Mouse (Mus musculus) intestine, postnatal 0 days (tissue): ENCODE data around the gene Tgfbr3. TPM values are rescaled to one million over a fixed set of nuclear protein-coding genes. Genes with fewer than 3 reads are reported as not detected.

Source experiments
- ATAC-seq: fragments of 200-750 bp; cut with Nextera tagmentation; 2 replicates; pipeline ENCODE4 v1.8.0; 2017; ENCODE audit warnings: mild to moderate bottlenecking, moderate TSS enrichment, moderate library complexity
- H3K27ac ChIP-seq: fragments of 300-500 bp; sonication (generic); 2 replicates; pipeline ENCODE4 v1.5.1; 2014; ENCODE audit warnings: mild to moderate bottlenecking, low read depth, low read length, moderate library complexity
- H3K27me3 ChIP-seq: fragments of 300-500 bp; sonication (generic); replicated peaks from 2 replicates; pipeline ENCODE4 v1.6.1; 2014; ENCODE audit warnings: low read length, mixed read lengths; ENCODE audit not compliant: control insufficient read depth, insufficient read depth
- H3K36me3 ChIP-seq: fragments of 300-500 bp; sonication (generic); 2 replicates; pipeline ENCODE4 v1.6.1; 2014; ENCODE audit warnings: mild to moderate bottlenecking, moderate library complexity; ENCODE audit not compliant: control insufficient read depth, insufficient read depth
- H3K4me1 ChIP-seq: fragments of 300-500 bp; sonication (generic); replicated peaks from 2 replicates; pipeline ENCODE4 v1.6.1; 2014; ENCODE audit warnings: antibody characterized with exemption, low read length, mixed read lengths; ENCODE audit not compliant: control insufficient read depth, insufficient read depth
- H3K4me2 ChIP-seq: fragments of 300-500 bp; sonication (generic); replicated peaks from 2 replicates; pipeline ENCODE4 v1.6.1; 2014; ENCODE audit warnings: low read depth, mild to moderate bottlenecking, moderate library complexity
- H3K4me3 ChIP-seq: fragments of 300-500 bp; sonication (generic); 2 replicates; pipeline ENCODE4 v1.5.1; 2014; ENCODE audit warnings: low read depth, low read length
- H3K9ac ChIP-seq: fragments of 300-500 bp; sonication (generic); 2 replicates; pipeline ENCODE4 v1.6.1; 2014; ENCODE audit warnings: mild to moderate bottlenecking, low read depth, low read length
- H3K9me3 ChIP-seq: fragments of 300-500 bp; sonication (generic); 2 replicates; pipeline ENCODE4 v1.6.1; 2016; ENCODE audit warnings: mixed run types; ENCODE audit not compliant: control insufficient read depth
- CTCF ChIP-seq: sonication (generic); IDR thresholded peaks from 2 replicates; pipeline ENCODE4 v1.5.1; 2016; ENCODE audit warnings: low read depth, mild to moderate bottlenecking, control low read depth, antibody characterized with exemption, moderate library complexity
- WGBS: fragments of 180-500 bp; shearing (Covaris S2); extraction: QIAGEN DNeasy Blood & Tissue Kit; methylation state at CpG from one replicate; pipeline ENCODE4 v1.1.7; 2014; 5-methylcytosine and 5-hydroxymethylcytosine counted together
- polyA plus RNA-seq: library from polyadenylated mRNA; unstranded; fragments of >200 nt; fragmentation: Nextera tagmentation; extraction: Ambion mirVana; gene quantifications from 2 replicates; pipeline ENCODE4 v1.2.1, GENCODE M21; 2015

Tgfbr3 gene
- polyA plus RNA-seq, 1 experiment from 2014 or later: 7.5 TPM

- no peak overlapping the region for H3K4me3 ChIP-seq
- H3K27ac ChIP-seq: no peak overlapping the region
- no peaks in the 10 kb centered on the region for H3K27me3 ChIP-seq
- H3K9me3 ChIP-seq: no peaks in the 10 kb centered on the region
- 0 out of 2 replicates have a peak, but pooled peaks cover 2% of the 10 kb centered on the region for H3K4me1 ChIP-seq
- no peaks in the 10 kb centered on the region for H3K36me3 ChIP-seq
- H3K9ac ChIP-seq: no peak overlapping the region
- TF ChIP-seq CTCF: no peak
- ATAC-seq: no peak
- WGBS: 85% methylated on average over 4 of the region's 4 CpGs
- no peak overlapping the region for H3K4me2 ChIP-seq
Observed at GRCm38 (mm10) chr5:107181820-107182219, 107.6 kb downstream of the Tgfbr3 start.

GRCm38 (mm10) chr5:107179194-107179593 is 110.2 kb downstream of the Tgfbr3 start:
- TF ChIP-seq CTCF: no peak
- H3K36me3 ChIP-seq: no peaks in the 10 kb centered on the region
- H3K4me3 ChIP-seq: no peak overlapping the region
- H3K9me3 ChIP-seq: no peaks in the 10 kb centered on the region
- H3K27ac ChIP-seq: no peak overlapping the region
- no peak overlapping the region for H3K4me2 ChIP-seq
- H3K9ac ChIP-seq: no peak overlapping the region
- ATAC-seq: no peak
- 0 out of 2 replicates have a peak, but pooled peaks cover 2% of the 10 kb centered on the region for H3K4me1 ChIP-seq
- no peaks in the 10 kb centered on the region for H3K27me3 ChIP-seq
- 76% methylated on average over 5 of the region's 5 CpGs for WGBS

GRCm38 (mm10) chr5:107177791-107178190 is 111.6 kb downstream of the Tgfbr3 start:
- Histone ChIP-seq H3K9ac (no peak overlapping the region), H3K27ac (no peak overlapping the region), H3K9me3 (no peaks in the 10 kb centered on the region), H3K4me2 (no peak overlapping the region), H3K4me1 (0 out of 2 replicates have a peak, but pooled peaks cover 2% of the 10 kb centered on the region), H3K27me3 (no peaks in the 10 kb centered on the region), H3K36me3 (no peaks in the 10 kb centered on the region), H3K4me3 (no peak overlapping the region)
- 50% methylated on average over 6 of the region's 6 CpGs for WGBS
- no peak for TF ChIP-seq CTCF
- no peak for ATAC-seq

- Histone ChIP-seq H3K36me3 (no peaks in the 10 kb centered on the region), H3K9me3 (no peaks in the 10 kb centered on the region), H3K4me1 (0 out of 2 replicates have a peak, but pooled peaks cover 2% of the 10 kb centered on the region), H3K4me3 (no peak overlapping the region), H3K4me2 (no peak overlapping the region), H3K27ac (no peak overlapping the region), H3K9ac (no peak overlapping the region), H3K27me3 (no peaks in the 10 kb centered on the region)
- no peak for TF ChIP-seq CTCF
- 67% methylated on average over 2 of the region's 2 CpGs for WGBS
- no peak for ATAC-seq
Observed at GRCm38 (mm10) chr5:107177248-107177647, 112.2 kb downstream of the Tgfbr3 start.

GRCm38 (mm10) chr5:107176796-107177195 is 112.6 kb downstream of the Tgfbr3 start:
- WGBS: 58% methylated on average over 4 of the region's 4 CpGs
- Histone ChIP-seq H3K9ac (no peak overlapping the region), H3K4me2 (no peak overlapping the region), H3K36me3 (no peaks in the 10 kb centered on the region), H3K4me1 (0 out of 2 replicates have a peak, but pooled peaks cover 2% of the 10 kb centered on the region), H3K27ac (no peak overlapping the region), H3K4me3 (no peak overlapping the region), H3K9me3 (no peaks in the 10 kb centered on the region), H3K27me3 (no peaks in the 10 kb centered on the region)
- ATAC-seq: no peak
- TF ChIP-seq CTCF: no peak

GRCm38 (mm10) chr5:107176196-107176595 is 113.2 kb downstream of the Tgfbr3 start:
- Histone ChIP-seq H3K4me1 (0 out of 2 replicates have a peak, but pooled peaks cover 2% of the 10 kb centered on the region), H3K9ac (no peak overlapping the region), H3K4me2 (no peak overlapping the region), H3K4me3 (no peak overlapping the region), H3K27ac (no peak overlapping the region), H3K27me3 (no peaks in the 10 kb centered on the region), H3K9me3 (no peaks in the 10 kb centered on the region), H3K36me3 (no peaks in the 10 kb centered on the region)
- no peak for TF ChIP-seq CTCF
- 56% methylated on average over 4 of the region's 4 CpGs for WGBS
- no peak for ATAC-seq

GRCm38 (mm10) chr5:107174188-107174587 is 115.2 kb downstream of the Tgfbr3 start:
- no peak overlapping the region for H3K9ac ChIP-seq
- H3K27me3 ChIP-seq: no peaks in the 10 kb centered on the region
- TF ChIP-seq CTCF: no peak
- no peak overlapping the region for H3K4me2 ChIP-seq
- H3K4me1 ChIP-seq: 0 out of 2 replicates have a peak, but pooled peaks cover 2% of the 10 kb centered on the region
- ATAC-seq: no peak
- H3K9me3 ChIP-seq: no peaks in the 10 kb centered on the region
- no peaks in the 10 kb centered on the region for H3K36me3 ChIP-seq
- H3K4me3 ChIP-seq: no peak overlapping the region
- H3K27ac ChIP-seq: no peak overlapping the region
